Mouse (Mus musculus): ENCODE measurements around the gene Zfp292.

Zfp292 gene

GRCm38 (mm10) chr4:34882291-34882769, 430 bp downstream of the Zfp292 start:
- peak; percentile 39 for DNase-seq (ENCODE audit: low spot score)

- DNase-seq (ENCODE audit: low spot score), result no peak
These were observed 909 bp downstream of the Zfp292 start for GRCm38 (mm10) chr4:34881851-34882250.

- no peak for DNase-seq (ENCODE audit: low spot score)
These were observed 1.7 kb downstream of the Zfp292 start for GRCm38 (mm10) chr4:34880921-34881650.

- no peak for DNase-seq (ENCODE audit: low spot score)
These were observed 8.5 kb downstream of the Zfp292 start for GRCm38 (mm10) chr4:34874234-34874633.

GRCm38 (mm10) chr4:34872896-34873495, 9.8 kb downstream of the Zfp292 start:
- no peak for DNase-seq (ENCODE audit: low spot score)

- DNase-seq (ENCODE audit: low spot score), result no peak
These were observed 12.9 kb downstream of the Zfp292 start for GRCm38 (mm10) chr4:34869813-34870212.

- no peak for DNase-seq (ENCODE audit: low spot score)
These were observed 21.3 kb downstream of the Zfp292 start for GRCm38 (mm10) chr4:34861438-34861837.

- DNase-seq (ENCODE audit: low spot score), result no peak
These were observed 23.3 kb downstream of the Zfp292 start for GRCm38 (mm10) chr4:34859416-34859815.

- DNase-seq (ENCODE audit: low spot score), result no peak
These were observed 23.9 kb downstream of the Zfp292 start for GRCm38 (mm10) chr4:34858903-34859302.

GRCm38 (mm10) chr4:34855966-34856365, 26.8 kb downstream of the Zfp292 start:
- no peak for DNase-seq (ENCODE audit: low spot score)

- DNase-seq (ENCODE audit: low spot score), result no peak
These were observed 30.7 kb downstream of the Zfp292 start for GRCm38 (mm10) chr4:34852051-34852450.

GRCm38 (mm10) chr4:34850156-34850555, 32.6 kb downstream of the Zfp292 start:
- DNase-seq (ENCODE audit: low spot score), result no peak

GRCm38 (mm10) chr4:34847679-34848309, 35.0 kb downstream of the Zfp292 start:
- no peak for DNase-seq (ENCODE audit: low spot score)

GRCm38 (mm10) chr4:34843839-34844238, 38.9 kb downstream of the Zfp292 start:
- no peak for DNase-seq (ENCODE audit: low spot score)

- DNase-seq (ENCODE audit: low spot score), result no peak
These were observed 39.9 kb downstream of the Zfp292 start for GRCm38 (mm10) chr4:34842826-34843225.

- DNase-seq (ENCODE audit: low spot score), result no peak
These were observed 51.3 kb downstream of the Zfp292 start for GRCm38 (mm10) chr4:34831496-34831895.

- no peak for DNase-seq (ENCODE audit: low spot score)
These were observed 53.3 kb downstream of the Zfp292 start for GRCm38 (mm10) chr4:34829456-34829855.

- DNase-seq (ENCODE audit: low spot score), result no peak
These were observed 58.9 kb downstream of the Zfp292 start for GRCm38 (mm10) chr4:34823901-34824300.

- no peak for DNase-seq (ENCODE audit: low spot score)
These were observed 62.9 kb downstream of the Zfp292 start for GRCm38 (mm10) chr4:34819904-34820303.

- no peak for DNase-seq (ENCODE audit: low spot score)
These were observed 81.4 kb downstream of the Zfp292 start for GRCm38 (mm10) chr4:34801166-34802034.

GRCm38 (mm10) chr4:34798005-34798404, 84.8 kb downstream of the Zfp292 start:
- no peak for DNase-seq (ENCODE audit: low spot score)
